Mouse (Mus musculus) neural tube, embryonic 12.5 days (tissue): ENCODE results near the gene Tcf3. TPM values are rescaled to one million over a fixed set of nuclear protein-coding genes. Genes with fewer than 3 reads are reported as not detected.

Source experiments
- ATAC-seq: fragments of 200-750 bp; cut with Nextera tagmentation; 2 replicates; pipeline ENCODE4 v1.8.0; 2017; ENCODE audit warnings: low read depth, mild to moderate bottlenecking, moderate TSS enrichment, moderate library complexity; ENCODE audit not compliant: low FRiP score
- H3K27ac ChIP-seq: fragments of 300-500 bp; sonication (generic); 2 replicates; pipeline ENCODE4 v1.5.1; 2016
- H3K27me3 ChIP-seq: fragments of 300-500 bp; sonication (generic); replicated peaks from 2 replicates; pipeline ENCODE4 v1.6.1; 2016; ENCODE audit warnings: mild to moderate bottlenecking
- H3K36me3 ChIP-seq: fragments of 300-500 bp; sonication (generic); 2 replicates; pipeline ENCODE4 v1.6.1; 2016; ENCODE audit warnings: mild to moderate bottlenecking
- H3K4me1 ChIP-seq: fragments of 300-500 bp; sonication (generic); 2 replicates; pipeline ENCODE4 v1.6.1; 2016
- H3K4me2 ChIP-seq: fragments of 300-500 bp; sonication (generic); replicated peaks from 2 replicates; pipeline ENCODE4 v1.6.1; 2016; ENCODE audit warnings: mild to moderate bottlenecking
- H3K4me3 ChIP-seq: fragments of 300-500 bp; sonication (generic); 2 replicates; pipeline ENCODE4 v1.5.1; 2016
- H3K9ac ChIP-seq: fragments of 300-500 bp; sonication (generic); 2 replicates; pipeline ENCODE4 v1.6.1; 2016; ENCODE audit warnings: mild to moderate bottlenecking
- H3K9me3 ChIP-seq: fragments of 300-500 bp; sonication (generic); 2 replicates; pipeline ENCODE4 v1.6.1; 2016; ENCODE audit warnings: mild to moderate bottlenecking
- WGBS: fragments of 180-500 bp; shearing (Covaris S2); methylation state at CpG from one replicate; pipeline ENCODE4 v1.1.7; 2016; 5-methylcytosine and 5-hydroxymethylcytosine counted together
- polyA plus RNA-seq: library from polyadenylated mRNA; unstranded; fragments of >200 nt; fragmentation: Nextera tagmentation; extraction: Ambion mirVana; gene quantifications from 2 replicates; pipeline ENCODE4 v1.2.1, GENCODE M21; 2016

Tcf3 gene
- polyA plus RNA-seq, 1 experiment from 2014 or later: 166 TPM

DNA sequence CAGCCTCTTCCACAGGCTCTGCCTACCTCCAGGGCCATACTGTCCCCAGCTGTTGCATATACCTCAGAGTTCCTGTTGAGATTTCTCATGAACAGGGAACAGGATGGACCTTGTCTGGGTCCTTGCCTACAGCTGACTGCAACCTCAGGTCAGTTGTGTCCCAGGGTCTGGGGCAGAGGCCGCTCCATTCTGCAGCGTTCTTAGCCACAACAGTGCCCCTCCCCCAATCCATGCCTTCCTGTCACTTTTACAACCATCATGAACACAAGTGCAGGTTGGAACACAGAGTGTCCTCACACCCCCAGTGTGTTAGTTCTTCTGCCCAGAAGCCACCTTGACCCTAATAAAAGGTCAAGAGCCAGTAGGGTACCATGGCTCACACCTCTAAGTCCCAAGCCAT, 44.7 kb downstream of the Tcf3 start:
- no peak for ATAC-seq
- Histone ChIP-seq H3K4me3 (peak overlapping the region; percentile 99; the same call in 1 of the 2 replicates), H3K4me1 (peaks cover 26% of the 10 kb centered on the region), H3K4me2 (peak overlapping the region; percentile 89), H3K27ac (no peak overlapping the region), H3K36me3 (peaks cover 54% of the 10 kb centered on the region), H3K9me3 (no peaks in the 10 kb centered on the region), H3K27me3 (no peaks in the 10 kb centered on the region), H3K9ac (peak overlapping the region; percentile 99)
- WGBS: 27% methylated on average over 2 of the region's 2 CpGs

GRCm38 (mm10) chr10:80387522-80387959, 45.9 kb downstream of the Tcf3 start, which contains the start of gene Mex3d:
Gene Mex3d, minus strand, starts transcription at chr10:80387659.
- Histone ChIP-seq H3K9me3 (no peaks in the 10 kb centered on the region), H3K27ac (peak within 1 kb of the TSS; percentile 83), H3K4me2 (peak within 1 kb of the TSS; percentile 96), H3K4me3 (peak within 1 kb of the TSS; percentile 99), H3K4me1 (peaks cover 38% of the 10 kb centered on the region), H3K36me3 (peaks cover 54% of the 10 kb centered on the region), H3K9ac (peak within 1 kb of the TSS; percentile 99), H3K27me3 (no peaks in the 10 kb centered on the region)
- peak; percentile 19; the same call in 1 of the 2 replicates for ATAC-seq
- WGBS: 0% methylated on average over 12 of the region's 61 CpGs

- Histone ChIP-seq H3K9ac (peak overlapping the region; percentile 99), H3K27me3 (no peaks in the 10 kb centered on the region), H3K4me3 (peak overlapping the region; percentile 99), H3K4me1 (peaks cover 41% of the 10 kb centered on the region), H3K9me3 (no peaks in the 10 kb centered on the region), H3K4me2 (peak overlapping the region; percentile 96), H3K36me3 (peaks cover 54% of the 10 kb centered on the region), H3K27ac (peak overlapping the region; percentile 83)
- no peak for ATAC-seq
- under 1% methylated on average over 94 of the region's 94 CpGs for WGBS
These were observed 46.5 kb downstream of the Tcf3 start for GRCm38 (mm10) chr10:80386735-80387471.

DNA sequence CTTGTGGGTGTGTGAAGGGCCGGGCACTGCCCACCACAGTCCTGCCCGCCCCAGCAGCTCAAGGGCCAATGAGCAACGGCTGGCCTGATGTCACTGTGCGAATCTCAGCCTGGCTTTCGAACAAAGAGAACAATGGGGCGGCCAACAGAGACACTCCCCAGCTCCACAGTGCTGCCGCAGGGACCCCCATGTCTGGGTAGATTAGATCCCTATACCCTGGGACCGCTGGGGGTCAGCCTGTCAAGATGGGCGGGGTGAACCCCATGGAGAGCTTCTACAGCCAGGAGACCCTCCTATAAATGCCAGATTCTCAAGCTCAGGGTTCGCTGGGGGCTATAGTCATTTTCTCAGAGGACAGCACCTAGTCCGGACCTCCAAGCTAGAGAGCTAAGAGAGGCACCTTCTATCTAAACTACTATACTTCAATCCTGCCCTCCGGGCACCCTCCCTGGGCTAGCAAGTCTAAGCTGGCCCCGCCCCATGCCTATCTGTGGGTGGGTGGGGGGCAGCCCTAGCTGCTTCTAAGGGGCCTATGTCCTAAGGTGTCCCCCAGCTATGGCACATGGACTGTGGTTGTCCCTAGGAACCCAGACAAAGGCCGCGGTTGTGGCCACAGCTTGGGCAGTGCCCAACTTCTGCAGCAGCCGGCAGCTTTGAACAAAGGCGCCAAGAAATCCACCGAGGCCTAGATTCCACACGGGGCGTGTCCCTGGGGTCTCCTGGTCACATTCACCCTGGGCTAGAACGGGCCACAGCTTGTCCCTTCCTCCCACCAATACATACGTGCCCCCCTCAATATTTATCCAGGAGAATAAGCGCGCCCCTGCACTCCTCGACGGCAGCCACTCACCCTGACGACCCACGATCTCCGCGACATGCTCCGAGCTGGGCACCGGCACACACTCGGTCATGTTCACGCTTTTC, 47.4 kb downstream of the Tcf3 start:
- peaks cover 54% of the 10 kb centered on the region for H3K36me3 ChIP-seq

GRCm38 (mm10) chr10:80385310-80385709, 48.1 kb downstream of the Tcf3 start:
- peak; percentile 16 for ATAC-seq
- Histone ChIP-seq H3K27me3 (no peaks in the 10 kb centered on the region), H3K4me1 (peaks cover 52% of the 10 kb centered on the region), H3K9ac (peak overlapping the region; percentile 99), H3K27ac (peak overlapping the region; percentile 83), H3K4me2 (peak overlapping the region; percentile 96), H3K9me3 (no peaks in the 10 kb centered on the region), H3K36me3 (peaks cover 53% of the 10 kb centered on the region), H3K4me3 (peak overlapping the region; percentile 99)
- 7% methylated on average over 7 of the region's 7 CpGs for WGBS

More for the DNA sequence above, 47.4 kb downstream of the Tcf3 start:
- Histone ChIP-seq H3K27me3 (no peaks in the 10 kb centered on the region), H3K9ac (peak overlapping the region; percentile 99), H3K4me2 (peak overlapping the region; percentile 96), H3K27ac (peak overlapping the region; percentile 83), H3K9me3 (no peaks in the 10 kb centered on the region), H3K4me1 (peaks cover 50% of the 10 kb centered on the region), H3K4me3 (peak overlapping the region; percentile 99)
- ATAC-seq: peak; percentile 74
- under 1% methylated on average over 34 of the region's 34 CpGs for WGBS

GRCm38 (mm10) chr10:80384709-80385108, 48.7 kb downstream of the Tcf3 start:
- Histone ChIP-seq H3K9ac (peak overlapping the region; percentile 99), H3K4me2 (peak overlapping the region; percentile 96), H3K36me3 (peaks cover 52% of the 10 kb centered on the region), H3K4me1 (peaks cover 52% of the 10 kb centered on the region), H3K27ac (peak overlapping the region; percentile 83; the same call in 1 of the 2 replicates), H3K4me3 (peak overlapping the region; percentile 99), H3K27me3 (no peaks in the 10 kb centered on the region), H3K9me3 (no peaks in the 10 kb centered on the region)
- ATAC-seq: no peak
- 77% methylated on average over 7 of the region's 7 CpGs for WGBS

DNA sequence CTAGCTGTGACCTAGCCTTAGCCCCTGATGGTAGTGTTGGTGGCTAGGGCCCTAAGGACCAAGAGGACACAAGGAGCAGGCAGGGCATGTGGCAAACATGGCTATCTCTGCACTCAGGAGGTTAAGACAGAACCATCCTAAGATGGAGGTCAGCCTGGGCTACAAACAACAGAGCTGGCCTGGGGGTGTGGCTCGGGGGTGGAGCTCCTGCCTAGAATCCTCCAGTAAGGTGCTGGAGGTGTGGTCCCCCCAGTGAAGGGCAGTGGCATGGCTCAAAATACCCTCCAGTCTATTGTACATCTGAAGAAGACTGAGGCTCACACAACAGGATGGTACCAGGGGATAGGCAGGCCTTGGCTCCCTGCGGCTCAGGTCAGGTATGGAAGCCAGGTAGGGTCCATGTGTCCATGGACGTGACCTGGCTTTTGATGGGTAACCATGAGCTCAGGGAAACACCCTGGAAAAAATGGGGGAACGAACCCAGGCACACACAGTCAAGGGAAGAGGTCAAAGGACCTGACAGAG, 49.3 kb downstream of the Tcf3 start:
- H3K4me2 ChIP-seq: peak overlapping the region; percentile 96
- H3K9me3 ChIP-seq: no peaks in the 10 kb centered on the region
- 84% methylated on average over 4 of the region's 4 CpGs for WGBS
- H3K4me3 ChIP-seq: peak overlapping the region; percentile 99
- H3K27me3 ChIP-seq: no peaks in the 10 kb centered on the region
- H3K4me1 ChIP-seq: peaks cover 52% of the 10 kb centered on the region
- no peak for ATAC-seq
- H3K27ac ChIP-seq: no peak overlapping the region
- H3K9ac ChIP-seq: peak overlapping the region; percentile 99
- H3K36me3 ChIP-seq: peaks cover 55% of the 10 kb centered on the region

- peaks cover 48% of the 10 kb centered on the region for H3K4me1 ChIP-seq
- H3K4me3 ChIP-seq: peak overlapping the region; percentile 99
- no peak for ATAC-seq
- H3K27ac ChIP-seq: no peak overlapping the region
- H3K4me2 ChIP-seq: peak overlapping the region; percentile 96
- no peaks in the 10 kb centered on the region for H3K9me3 ChIP-seq
- peaks cover 55% of the 10 kb centered on the region for H3K36me3 ChIP-seq
- 71% methylated on average over 4 of the region's 4 CpGs for WGBS
- peak overlapping the region; percentile 99; the same call in 1 of the 2 replicates for H3K9ac ChIP-seq
- no peaks in the 10 kb centered on the region for H3K27me3 ChIP-seq
These were observed 50.0 kb downstream of the Tcf3 start for GRCm38 (mm10) chr10:80383431-80383830.

DNA sequence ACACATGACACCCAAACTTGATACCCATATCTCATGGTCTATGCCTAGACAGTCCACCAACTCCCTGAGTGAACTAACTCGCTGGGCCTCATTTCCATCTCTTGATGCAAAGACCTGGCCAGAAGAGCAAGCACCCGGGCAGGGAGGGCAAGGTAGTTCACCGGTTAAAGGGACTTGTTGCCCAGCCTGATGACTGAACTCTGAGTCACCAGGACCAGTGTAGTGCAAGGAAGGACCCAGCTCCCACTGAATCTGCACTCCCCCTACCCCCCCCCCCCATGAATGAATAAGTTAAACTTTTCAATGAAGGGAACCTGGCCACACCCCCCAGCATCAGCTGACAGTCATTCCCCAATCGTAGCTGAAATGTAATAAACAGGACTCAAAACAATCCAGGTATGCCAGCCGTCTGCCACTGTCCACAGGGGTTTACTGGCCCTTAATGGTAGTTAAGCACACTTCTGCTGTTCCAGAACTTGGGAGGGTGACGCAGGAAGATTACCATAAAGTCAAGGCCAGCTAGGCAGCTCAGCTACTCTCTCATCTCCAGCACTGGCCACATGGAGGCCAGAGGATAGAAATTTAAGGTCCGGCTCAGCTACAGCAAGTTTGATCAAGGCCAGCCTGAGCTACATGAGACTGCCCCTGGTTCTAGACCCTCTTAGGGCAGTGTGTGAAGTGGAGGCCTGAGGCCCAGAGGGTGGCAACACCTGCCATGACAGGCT, 50.6 kb downstream of the Tcf3 start:
- WGBS: 90% methylated on average over 7 of the region's 7 CpGs
- H3K4me1 ChIP-seq: peaks cover 42% of the 10 kb centered on the region
- H3K4me2 ChIP-seq: peak overlapping the region; percentile 96
- no peaks in the 10 kb centered on the region for H3K27me3 ChIP-seq
- 0 out of 2 replicates have a peak overlapping the region, but pooled peaks have one; percentile 9 for H3K4me3 ChIP-seq
- peaks cover 55% of the 10 kb centered on the region for H3K36me3 ChIP-seq
- ATAC-seq: no peak
- H3K27ac ChIP-seq: no peak overlapping the region
- no peaks in the 10 kb centered on the region for H3K9me3 ChIP-seq
- no peak overlapping the region for H3K9ac ChIP-seq

DNA sequence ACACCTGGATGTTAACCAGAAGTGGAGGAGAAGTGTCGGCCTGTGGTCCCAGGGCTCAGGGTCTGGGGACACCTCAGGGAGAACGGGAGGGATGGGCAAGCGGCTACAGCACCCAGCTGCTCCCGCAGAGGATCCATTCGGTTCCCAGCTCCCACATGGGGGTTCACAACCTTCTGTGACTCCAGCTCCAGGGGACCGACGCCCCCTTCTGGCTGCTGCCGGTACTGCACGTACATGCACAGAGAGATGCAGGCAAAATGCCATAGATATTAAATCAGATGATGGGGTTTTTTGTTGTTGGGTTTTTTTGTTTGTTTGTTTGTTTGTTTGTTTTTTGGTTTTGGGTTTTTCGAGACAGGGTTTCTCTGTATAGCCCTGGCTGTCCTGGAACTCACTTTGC, 55.7 kb downstream of the Tcf3 start:
- Histone ChIP-seq H3K4me1 (peaks cover 16% of the 10 kb centered on the region), H3K36me3 (peaks cover 31% of the 10 kb centered on the region), H3K27me3 (peaks cover 2% of the 10 kb centered on the region; the same call in 1 of the 2 replicates), H3K27ac (no peak overlapping the region), H3K9me3 (no peaks in the 10 kb centered on the region), H3K4me3 (no peak overlapping the region), H3K9ac (no peak overlapping the region), H3K4me2 (no peak overlapping the region)
- ATAC-seq: no peak
- 56% methylated on average over 10 of the region's 10 CpGs for WGBS

DNA sequence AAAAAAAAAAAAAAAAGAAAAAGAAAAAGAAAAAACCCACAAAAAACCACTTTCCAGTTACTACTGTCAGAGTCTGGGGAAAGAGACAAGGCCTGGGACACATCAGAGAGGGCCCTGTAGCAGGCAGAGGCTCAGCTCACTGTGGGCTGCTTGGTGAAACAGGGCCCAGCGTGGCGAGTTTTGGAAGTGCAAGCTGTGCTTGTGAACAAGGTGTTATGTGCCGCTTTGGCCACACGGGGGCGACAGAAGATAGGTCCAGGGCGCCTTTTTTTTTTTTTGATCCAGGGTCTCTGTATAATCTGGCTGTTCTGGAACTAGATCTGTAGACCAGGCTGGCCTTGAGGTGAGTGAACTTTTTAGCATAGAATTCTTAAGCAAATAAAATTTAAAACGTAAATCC, 57.3 kb downstream of the Tcf3 start:
- WGBS: 2% methylated on average over 7 of the region's 7 CpGs
- Histone ChIP-seq H3K4me2 (no peak overlapping the region), H3K27me3 (peaks cover 4% of the 10 kb centered on the region; the same call in 1 of the 2 replicates), H3K36me3 (peaks cover 16% of the 10 kb centered on the region), H3K4me3 (no peak overlapping the region), H3K27ac (no peak overlapping the region), H3K4me1 (peaks cover 14% of the 10 kb centered on the region), H3K9me3 (no peaks in the 10 kb centered on the region), H3K9ac (no peak overlapping the region)
- no peak for ATAC-seq
